Mouse (Mus musculus) Patski (cell line): ENCODE results near the gene Zfp61. TPM values are rescaled to one million over a fixed set of nuclear protein-coding genes. Genes with fewer than 3 reads are reported as not detected.
A peak's percentile ranks its signal among the peaks of the same experiment; 100 is the strongest.

Experiments used
- ATAC-seq: fragments of 100-300 bp; one replicate; pipeline ENCODE4 v1.8.0; 2021
- CTCF ChIA-PET: fragments of 350-600 bp; sonication (Branson Sonifier 250); formaldehyde crosslinking; loops from one replicate; lab custom pipeline; 2022; ENCODE audit warnings: inconsistent platforms; lab: Charles Lee
- POLR2A ChIA-PET: fragments of 350-600 bp; sonication (Branson Sonifier 250); formaldehyde crosslinking; loops from one replicate; lab custom pipeline; 2022; ENCODE audit warnings: antibody characterized with exemption, inconsistent platforms; lab: Charles Lee
- DNase-seq: peaks from one replicate; pipeline ENCODE4 v3.0.0-alpha.2; 2011; ENCODE audit warnings: low read depth, low spot score
- H3K27me3 ChIP-seq: fragments of 371-371 bp; one replicate; pipeline ENCODE4 v1.5.1; 2021
- CTCF ChIP-seq: fragments of 100-300 bp; IDR thresholded peaks from one replicate; pipeline ENCODE4 v1.5.1; 2021
- in situ Hi-C: fragments of 300-500 bp; cut with MboI; formaldehyde crosslinking; loops from 3 replicates; pipeline ENCODE4 v1.11.1; 2018; ENCODE audit warnings: low pct_unique_long_range_greater_than_20kb, mixed read lengths
- polyA plus RNA-seq: library from polyadenylated mRNA; unstranded; gene quantifications from one replicate; pipeline ENCODE4 v1.2.3, GENCODE M21; 2021

Zfp61 gene
- 14.0 TPM for polyA plus RNA-seq

- ChIA-PET POLR2A (no interaction called here), CTCF (interaction anchor here (0.7 to 1.6 kb wide), 4 partner anchors 10 to 146 kb away, joined by 3 read pairs; no protein-coding TSS in a partner anchor)
- in situ Hi-C loops: no loop called here
- TF ChIP-seq CTCF: no peak
- ATAC-seq (no peak), DNase-seq (no peak)
- H3K27me3 ChIP-seq: no peaks in the 10 kb centered on the region
Measured at GRCm38 (mm10) chr7:24300771-24301282, at the start of gene Zfp61. TSS of gene Zfp61 (minus strand) at chr7:24301232.

- DNase-seq: no peak
- CTCF ChIA-PET: interaction anchor here (0.9 to 1.5 kb wide), 3 partner anchors 12 to 24 kb away, joined by 3 to 4 read pairs (median 3); no protein-coding TSS in a partner anchor
- no peak for ATAC-seq
- peaks cover 36% of the 10 kb centered on the region for H3K27me3 ChIP-seq
- no peak for TF ChIP-seq CTCF
- in situ Hi-C loops: no loop called here
- POLR2A ChIA-PET: no interaction called here
Measured at GRCm38 (mm10) chr7:24348896-24349295, 47.9 kb upstream of the Zfp61 start, which contains the start of gene Lypd5. TSS of gene Lypd5 (plus strand) at chr7:24349196.

GRCm38 (mm10) chr7:24346444-24346843, 45.4 kb upstream of the Zfp61 start:
- no peak for TF ChIP-seq CTCF
- ATAC-seq (no peak), DNase-seq (no peak)
- peaks cover 15% of the 10 kb centered on the region for H3K27me3 ChIP-seq
- POLR2A ChIA-PET: no interaction called here
- CTCF ChIA-PET: no interaction called here
- in situ Hi-C loops: no loop called here

GRCm38 (mm10) chr7:24343701-24344272, 42.8 kb upstream of the Zfp61 start:
- in situ Hi-C loops: no loop called here
- TF ChIP-seq CTCF: no peak
- no peak for DNase-seq
- ChIA-PET POLR2A (no interaction called here), CTCF (no interaction called here)
- peaks cover 9% of the 10 kb centered on the region for H3K27me3 ChIP-seq
- no peak for ATAC-seq

GRCm38 (mm10) chr7:24338241-24338640, 37.2 kb upstream of the Zfp61 start:
- in situ Hi-C loops: no loop called here
- ChIA-PET CTCF (interaction anchor here (1.1 kb wide), 1 partner anchor 27 kb away, joined by 3 read pairs; no protein-coding TSS in a partner anchor), POLR2A (no interaction called here)
- DNase-seq (no peak), ATAC-seq (no peak)
- H3K27me3 ChIP-seq: peaks cover 6% of the 10 kb centered on the region
- peak; percentile 17 for TF ChIP-seq CTCF

GRCm38 (mm10) chr7:24335699-24336309, 34.8 kb upstream of the Zfp61 start:
- in situ Hi-C loops: no loop called here
- peak; percentile 69 for ATAC-seq
- peak; percentile 64 for TF ChIP-seq CTCF
- ChIA-PET CTCF (interaction anchor here (0.9 to 1.9 kb wide), 14 partner anchors 9 to 165 kb away, joined by 3 to 11 read pairs (median 4); partner anchors contain the start of gene Lypd5), POLR2A (interaction anchor here (0.6 kb wide), 1 partner anchor 18 kb away, joined by 3 read pairs; no protein-coding TSS in a partner anchor)
- H3K27me3 ChIP-seq: peaks cover 11% of the 10 kb centered on the region
- peak; percentile 20 for DNase-seq

- POLR2A ChIA-PET: no interaction called here
- H3K27me3 ChIP-seq: peaks cover 11% of the 10 kb centered on the region
- ATAC-seq: no peak
- in situ Hi-C loops: no loop called here
- no peak for TF ChIP-seq CTCF
- no peak for DNase-seq
- CTCF ChIA-PET: no interaction called here
Measured at GRCm38 (mm10) chr7:24333304-24333986, 32.4 kb upstream of the Zfp61 start, which contains the start of gene Tescl. TSS of gene Tescl (minus strand) at chr7:24333936.

GRCm38 (mm10) chr7:24327281-24327975, 26.4 kb upstream of the Zfp61 start:
- ChIA-PET POLR2A (no interaction called here), CTCF (interaction anchor here (1.8 kb wide), 1 partner anchor 9 kb away, joined by 7 read pairs; no protein-coding TSS in a partner anchor)
- in situ Hi-C loops: no loop called here
- TF ChIP-seq CTCF: no peak
- DNase-seq: no peak
- H3K27me3 ChIP-seq: peaks cover 5% of the 10 kb centered on the region
- no peak for ATAC-seq

- TF ChIP-seq CTCF: no peak
- CTCF ChIA-PET: interaction anchor here (1.8 kb wide), 1 partner anchor 10 kb away, joined by 7 read pairs; no protein-coding TSS in a partner anchor
Measured at GRCm38 (mm10) chr7:24326273-24327135, 25.5 kb upstream of the Zfp61 start.

More at GRCm38 (mm10) chr7:24326273-24327135, 25.5 kb upstream of the Zfp61 start:
- in situ Hi-C loops: no loop called here
- POLR2A ChIA-PET: no interaction called here
- H3K27me3 ChIP-seq: peaks cover 5% of the 10 kb centered on the region
- ATAC-seq (no peak), DNase-seq (no peak)
